Mouse (Mus musculus) liver, postnatal 0 days (tissue): ENCODE results near the gene Add3.

Experiments used
- CTCF ChIP-seq: sonication (generic); IDR thresholded peaks from 2 replicates; pipeline ENCODE4 v1.5.1; 2016; ENCODE audit warnings: antibody characterized with exemption, low read depth
- EP300 ChIP-seq: IDR thresholded peaks from 2 replicates; pipeline ENCODE4 v1.6.1; 2016; ENCODE audit warnings: antibody characterized with exemption, low read depth, mild to moderate bottlenecking

- TF ChIP-seq EP300 (no peak), CTCF (no peak)
Measured at GRCm38 (mm10) chr19:53194751-53195520, 54.7 kb downstream of the Add3 start.
